Mouse (Mus musculus): ENCODE data around the gene Plscr2. TPM values are rescaled to one million over a fixed set of nuclear protein-coding genes. Genes with fewer than 3 reads are reported as not detected.
"Not testable (repeated sequence)": the region's sequence is repeated elsewhere in the genome, so short reads cannot be mapped to it uniquely, and the experiment has no call there.

Gene Plscr2
- total RNA-seq, 1 experiment from 2014 or later, result not detected

GRCm38 (mm10) chr9:92272650-92273049 lies 2.8 kb upstream of the Plscr2 start:
- ATAC-seq (replicated peaks; ENCODE audit: low read depth, poor library complexity, severe bottlenecking), result no peak

GRCm38 (mm10) chr9:92273271-92273670 lies 2.1 kb upstream of the Plscr2 start:
- no peak for ATAC-seq (replicated peaks; ENCODE audit: low read depth, poor library complexity, severe bottlenecking)

DNA sequence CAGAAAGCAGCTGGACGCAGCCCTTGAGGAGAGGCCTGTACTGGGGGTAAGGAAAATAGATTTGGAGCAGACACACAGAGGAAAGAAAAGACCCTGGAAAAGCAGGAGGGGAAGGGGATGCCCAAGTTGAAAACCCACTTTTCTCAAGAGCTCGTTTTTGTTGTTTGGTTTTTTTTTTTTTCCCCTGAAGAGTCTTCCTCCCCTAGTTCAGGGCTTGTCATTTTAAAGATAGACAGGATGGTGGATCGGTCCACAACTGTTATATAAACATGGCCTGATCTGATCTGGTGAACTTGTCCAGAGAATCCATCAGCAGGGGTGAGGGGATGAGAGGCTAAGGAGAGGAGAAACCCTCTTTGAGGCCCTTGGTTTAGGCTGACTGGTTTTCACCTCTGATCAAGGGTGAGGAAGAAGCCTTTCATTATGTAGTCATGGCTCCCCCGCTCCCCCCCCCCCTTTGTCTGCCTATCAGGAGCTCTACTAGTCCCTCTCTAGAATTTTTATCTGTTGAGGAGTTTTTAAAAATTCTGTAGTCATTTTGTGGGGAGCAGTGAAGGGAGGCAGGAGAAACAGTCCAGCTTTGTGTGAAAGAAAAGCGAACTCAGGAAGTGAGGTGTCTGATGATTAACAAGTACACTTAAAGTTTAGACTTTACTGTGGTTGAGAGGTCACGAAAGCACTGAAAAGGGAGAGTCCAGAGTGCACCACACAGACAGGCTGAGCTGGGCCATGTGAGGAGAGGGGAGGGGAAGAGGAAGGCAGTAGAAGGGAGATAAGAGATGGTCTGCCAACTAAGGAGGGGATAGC lies 1.2 kb upstream of the Plscr2 start:
- ATAC-seq (replicated peaks; ENCODE audit: low read depth, poor library complexity, severe bottlenecking), result peak; percentile 88

DNA sequence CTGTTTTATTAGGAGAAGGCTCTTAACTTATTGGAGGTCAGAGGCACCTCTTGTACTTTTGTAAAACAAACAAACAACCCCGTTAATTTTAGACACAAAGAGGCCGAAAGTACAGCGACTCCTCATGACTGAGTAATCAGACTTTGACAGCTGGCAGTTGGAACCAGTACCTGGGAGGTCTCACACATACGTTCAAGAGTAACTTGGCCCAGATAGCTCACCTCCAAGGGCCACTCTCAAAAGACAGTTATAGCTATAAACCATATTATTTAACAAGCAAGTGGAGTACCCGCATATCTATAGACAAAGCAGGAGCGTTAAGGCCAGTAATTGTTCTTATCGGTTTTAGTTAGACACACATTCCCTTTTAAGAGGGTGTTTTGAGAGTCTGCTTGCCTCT lies 958 bp downstream of the Plscr2 start:
- no peak; the same call in 1 of the 2 replicates for ATAC-seq (replicated peaks; ENCODE audit: low read depth, poor library complexity, severe bottlenecking)

DNA sequence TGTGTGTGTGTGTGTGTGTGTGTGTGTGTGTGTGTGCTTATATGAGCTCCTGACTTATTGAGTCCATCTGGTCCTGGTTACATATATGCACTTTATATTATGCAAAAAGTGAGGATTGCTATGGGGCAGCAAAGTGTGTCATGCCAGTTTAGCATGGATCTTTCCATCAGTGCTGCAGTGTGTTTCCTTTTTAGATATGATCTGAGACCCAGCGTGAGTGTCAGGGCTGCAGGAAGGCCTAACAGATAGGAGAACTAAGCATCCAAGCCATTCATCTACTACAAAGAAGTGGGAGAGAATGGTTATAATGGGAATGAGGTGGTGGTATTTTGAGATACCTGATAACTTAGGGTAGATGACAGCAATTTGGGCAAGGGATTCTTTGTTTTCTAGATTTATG lies 4.6 kb downstream of the Plscr2 start:
- ATAC-seq (replicated peaks; ENCODE audit: low read depth, poor library complexity, severe bottlenecking), result peak; percentile 45

DNA sequence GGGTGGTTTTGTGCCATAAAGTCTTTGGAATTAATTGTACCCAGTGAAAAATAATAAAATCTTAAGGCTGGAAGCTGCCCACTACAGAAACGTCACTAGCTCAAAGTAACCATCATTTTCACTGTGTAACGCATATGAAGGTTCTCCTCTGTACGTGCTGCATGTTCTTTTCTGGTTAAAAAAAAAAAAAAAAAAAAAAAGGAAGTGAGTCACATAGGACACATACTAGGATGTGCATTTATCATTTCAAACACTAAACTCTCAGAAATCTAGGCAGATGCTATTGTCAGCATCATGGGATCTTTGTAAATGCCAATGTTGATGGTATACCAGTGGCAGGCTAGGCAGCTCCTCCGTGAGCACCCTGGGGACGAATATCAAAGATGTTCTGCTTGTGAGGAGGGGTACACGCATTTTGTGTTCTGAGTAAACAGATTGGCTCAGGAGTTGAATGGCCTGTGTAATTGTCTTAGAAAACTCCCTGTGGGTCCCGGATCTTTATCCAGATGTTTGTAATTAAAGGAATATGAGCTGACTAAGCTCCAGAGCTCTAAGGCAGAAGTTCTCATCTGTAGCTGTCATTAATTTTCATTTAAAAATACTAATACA lies 7.3 kb downstream of the Plscr2 start:
- peak; percentile 52 for ATAC-seq (replicated peaks; ENCODE audit: low read depth, poor library complexity, severe bottlenecking)

DNA sequence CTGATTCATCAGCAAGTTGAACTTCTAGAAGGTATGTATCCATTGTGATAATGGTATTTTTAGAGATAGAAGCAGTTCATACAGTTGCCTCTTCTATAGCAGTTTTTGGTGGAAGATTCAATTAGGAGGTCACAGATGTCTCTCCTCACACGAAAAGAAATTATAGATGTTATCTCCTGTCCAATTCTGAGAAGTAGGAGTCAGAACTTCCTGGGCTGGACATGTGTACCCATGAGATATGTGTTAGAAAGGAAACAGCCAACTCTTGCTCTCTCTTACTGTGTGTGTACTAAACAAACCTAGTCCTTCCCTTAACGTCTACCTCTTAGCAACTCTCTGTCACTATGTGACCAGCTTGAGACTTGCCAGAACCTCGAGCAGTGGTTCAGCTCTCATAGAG lies 14.3 kb downstream of the Plscr2 start:
- ATAC-seq (replicated peaks; ENCODE audit: low read depth, poor library complexity, severe bottlenecking), result peak; percentile 98

- ATAC-seq (replicated peaks; ENCODE audit: low read depth, poor library complexity, severe bottlenecking), result no peak
Observed at GRCm38 (mm10) chr9:92292169-92292568, 16.8 kb downstream of the Plscr2 start.

DNA sequence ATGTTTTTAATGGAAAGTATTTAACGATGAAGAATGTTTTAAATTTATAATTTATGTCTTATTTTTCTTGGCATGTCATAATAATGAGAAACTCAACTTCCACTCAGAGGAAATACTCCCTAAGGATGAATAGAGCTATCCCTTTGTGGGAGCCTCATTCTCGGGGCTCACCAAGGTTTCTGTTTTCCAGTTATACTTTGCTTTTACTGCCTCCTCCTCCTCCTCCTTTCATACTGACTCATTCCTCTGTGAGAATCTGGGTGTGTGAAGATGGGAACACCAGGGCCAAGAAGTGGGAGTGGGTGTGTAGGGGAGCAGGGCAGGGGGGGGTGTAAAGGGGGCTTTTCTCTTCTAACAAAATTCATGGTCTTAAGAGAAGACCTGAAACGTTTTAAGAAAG lies 17.5 kb downstream of the Plscr2 start:
- no peak for ATAC-seq (replicated peaks; ENCODE audit: low read depth, poor library complexity, severe bottlenecking)

- ATAC-seq (replicated peaks; ENCODE audit: low read depth, poor library complexity, severe bottlenecking), result no peak
Observed at GRCm38 (mm10) chr9:92293560-92294548, 18.5 kb downstream of the Plscr2 start.

DNA sequence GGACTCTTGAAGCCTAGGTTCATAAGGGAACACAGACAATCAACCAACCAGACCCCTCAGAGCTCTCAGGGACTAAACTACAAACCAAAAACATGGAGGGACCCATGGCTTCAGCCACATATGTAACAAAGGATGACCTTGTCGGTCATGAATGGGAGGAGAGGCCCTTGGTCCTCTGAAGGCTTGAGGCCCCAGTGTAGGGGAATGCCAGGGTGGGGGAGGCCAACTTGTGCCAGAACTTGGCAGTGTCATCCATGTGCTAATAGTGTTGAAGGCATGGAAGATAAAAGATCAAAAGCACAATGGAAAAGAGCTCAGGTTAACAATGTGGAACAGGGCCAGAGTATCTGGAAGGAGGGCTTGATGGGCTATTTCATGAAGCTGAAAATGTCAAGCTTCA lies 22.9 kb downstream of the Plscr2 start:
- no peak for ATAC-seq (replicated peaks; ENCODE audit: low read depth, poor library complexity, severe bottlenecking)

GRCm38 (mm10) chr9:92301213-92301612 lies 25.8 kb downstream of the Plscr2 start:
- 0 out of 2 replicates have a peak, but pooled peaks have one; percentile 29 for ATAC-seq (replicated peaks; ENCODE audit: low read depth, poor library complexity, severe bottlenecking)

DNA sequence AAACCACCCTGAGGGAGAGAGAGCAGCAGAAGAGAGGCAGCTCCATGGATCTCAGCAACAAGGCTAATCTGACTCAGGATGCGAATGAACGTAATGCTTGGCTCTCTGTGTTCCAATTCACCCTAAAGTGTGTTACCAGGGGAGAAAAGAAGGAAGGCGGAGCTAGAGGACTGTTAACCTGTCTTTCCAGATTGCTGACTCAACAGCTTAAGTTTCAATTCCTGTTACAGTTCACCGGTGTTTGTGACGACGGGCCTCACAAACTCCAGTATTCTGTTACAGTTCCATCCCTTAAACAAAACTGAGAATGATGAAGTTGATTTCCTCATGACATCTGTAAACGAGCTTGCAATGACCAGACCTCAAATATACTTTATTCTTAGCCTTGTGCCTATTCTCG lies 29.7 kb downstream of the Plscr2 start:
- ATAC-seq (replicated peaks; ENCODE audit: low read depth, poor library complexity, severe bottlenecking), result 0 out of 2 replicates have a peak, but pooled peaks have one; percentile 34

DNA sequence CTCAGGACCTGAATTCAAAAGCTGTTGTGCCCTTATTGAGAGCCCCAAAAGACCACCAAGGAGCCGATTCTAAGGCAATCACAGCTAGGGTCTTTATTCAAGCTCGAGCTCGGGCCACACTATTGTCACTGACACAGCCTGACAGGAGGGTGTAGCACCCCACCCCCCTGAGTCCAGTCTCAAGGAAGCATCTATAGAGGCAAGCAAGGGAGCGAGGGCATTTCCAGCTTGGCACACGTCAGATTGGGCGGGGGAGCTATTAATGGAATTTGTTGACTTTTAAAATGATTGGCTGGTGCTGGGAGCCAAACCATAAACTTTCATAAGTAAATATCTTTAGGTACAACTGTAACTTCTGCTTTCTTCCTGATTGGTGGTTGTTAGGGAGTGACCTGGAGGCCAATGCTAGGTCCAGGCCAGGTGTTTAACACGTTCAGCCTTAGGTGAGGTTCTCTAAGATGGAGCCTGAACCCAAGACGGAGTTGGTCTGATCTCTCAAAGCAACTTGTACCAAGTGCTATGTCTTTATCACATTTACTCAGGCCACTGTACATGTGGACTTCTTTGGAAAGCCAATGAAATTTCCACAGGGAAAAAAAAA lies 30.3 kb downstream of the Plscr2 start:
- no peak for ATAC-seq (replicated peaks; ENCODE audit: low read depth, poor library complexity, severe bottlenecking)

- no peak for ATAC-seq (replicated peaks; ENCODE audit: low read depth, poor library complexity, severe bottlenecking)
Observed at GRCm38 (mm10) chr9:92309077-92309476, 33.7 kb downstream of the Plscr2 start, which contains the start of gene 1700057G04Rik. Gene 1700057G04Rik (plus strand): TSS chr9:92309377.

GRCm38 (mm10) chr9:92316791-92317190 lies 41.4 kb downstream of the Plscr2 start:
- ATAC-seq (replicated peaks; ENCODE audit: low read depth, poor library complexity, severe bottlenecking), result no peak

- not testable (repeated sequence) for ATAC-seq (replicated peaks; ENCODE audit: low read depth, poor library complexity, severe bottlenecking)
Observed at GRCm38 (mm10) chr9:92325936-92326335, 50.5 kb downstream of the Plscr2 start.

GRCm38 (mm10) chr9:92326813-92327212 lies 51.4 kb downstream of the Plscr2 start:
- ATAC-seq (replicated peaks; ENCODE audit: low read depth, poor library complexity, severe bottlenecking), result no peak

DNA sequence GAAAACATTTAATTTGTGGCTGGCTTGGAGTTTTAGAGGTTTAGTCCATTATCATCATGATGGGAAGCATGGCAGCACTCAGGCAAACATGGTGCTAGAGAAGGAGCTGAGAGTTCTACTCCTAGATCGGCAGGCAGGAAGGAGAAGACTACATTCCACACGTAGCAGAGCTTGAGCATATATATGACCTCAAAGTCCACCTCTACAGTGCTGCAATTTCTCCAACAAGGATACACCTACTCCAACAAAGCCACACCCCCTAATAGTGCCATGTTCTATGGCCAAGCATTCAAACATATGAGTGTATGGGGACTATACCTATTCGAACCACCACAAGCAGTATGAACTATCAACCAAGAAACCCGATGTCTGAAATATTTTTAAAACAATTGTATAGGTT lies 56.0 kb downstream of the Plscr2 start:
- no peak for ATAC-seq (replicated peaks; ENCODE audit: low read depth, poor library complexity, severe bottlenecking)

- ATAC-seq (replicated peaks; ENCODE audit: low read depth, poor library complexity, severe bottlenecking), result peak; percentile 31
Observed at GRCm38 (mm10) chr9:92334845-92335244, 59.4 kb downstream of the Plscr2 start.

Measured in common myeloid progenitor, adult 5-6 weeks (primary cell).